Mouse (Mus musculus) liver, embryonic 15.5 days (tissue): ENCODE results near the gene Mab21l1. TPM values are rescaled to one million over a fixed set of nuclear protein-coding genes. Genes with fewer than 3 reads are reported as not detected.

ENCODE experiments used
- ATAC-seq: fragments of 200-750 bp; cut with Nextera tagmentation; 2 replicates; pipeline ENCODE4 v1.8.0; 2017; ENCODE audit warnings: moderate number of reproducible peaks, mild to moderate bottlenecking, moderate library complexity; ENCODE audit not compliant: insufficient read depth
- H3K27ac ChIP-seq: fragments of 300-500 bp; sonication (generic); replicated peaks from 2 replicates; pipeline ENCODE4 v1.5.1; 2015; ENCODE audit warnings: mild to moderate bottlenecking, inconsistent platforms
- H3K27me3 ChIP-seq: fragments of 300-500 bp; sonication (generic); 2 replicates; pipeline ENCODE4 v1.6.1; 2015; ENCODE audit warnings: mild to moderate bottlenecking, inconsistent platforms
- H3K36me3 ChIP-seq: fragments of 300-500 bp; sonication (generic); replicated peaks from 2 replicates; pipeline ENCODE4 v1.6.1; 2015; ENCODE audit warnings: moderate library complexity, mild to moderate bottlenecking, inconsistent platforms
- H3K4me1 ChIP-seq: fragments of 300-500 bp; sonication (generic); replicated peaks from 2 replicates; pipeline ENCODE4 v1.6.1; 2015; ENCODE audit warnings: inconsistent platforms
- H3K4me2 ChIP-seq: fragments of 300-500 bp; sonication (generic); 2 replicates; pipeline ENCODE4 v1.6.1; 2015; ENCODE audit warnings: moderate library complexity, mild to moderate bottlenecking, inconsistent platforms
- H3K4me3 ChIP-seq: fragments of 300-500 bp; sonication (generic); replicated peaks from 2 replicates; pipeline ENCODE4 v1.5.1; 2015; ENCODE audit warnings: mild to moderate bottlenecking, inconsistent platforms
- H3K9ac ChIP-seq: fragments of 300-500 bp; sonication (generic); 2 replicates; pipeline ENCODE4 v1.6.1; 2015; ENCODE audit warnings: moderate library complexity, mild to moderate bottlenecking, inconsistent platforms
- H3K9me3 ChIP-seq: fragments of 300-500 bp; sonication (generic); replicated peaks from 2 replicates; pipeline ENCODE4 v1.6.1; 2016; ENCODE audit warnings: inconsistent platforms
- WGBS: fragments of 180-500 bp; shearing (Covaris S2); methylation state at CpG from one replicate; pipeline ENCODE4 v1.1.7; 2015; ENCODE audit warnings: mixed read lengths; ENCODE audit not compliant: insufficient replicate concordance; 5-methylcytosine and 5-hydroxymethylcytosine counted together
- polyA plus RNA-seq: library from polyadenylated mRNA; unstranded; fragments of >200 nt; fragmentation: Nextera tagmentation; extraction: Ambion mirVana; gene quantifications from 2 replicates; pipeline ENCODE4 v1.2.1, GENCODE M21; 2015

Mab21l1 gene
- 0.15 TPM in 1 of 2 replicates, not detected in the other for polyA plus RNA-seq

- Histone ChIP-seq H3K9ac (no peak within 1 kb of the TSS), H3K36me3 (no peaks in the 10 kb centered on the region), H3K27me3 (peaks cover 80% of the 10 kb centered on the region), H3K9me3 (no peaks in the 10 kb centered on the region), H3K4me3 (peak within 1 kb of the TSS; percentile 29), H3K27ac (no peak within 1 kb of the TSS), H3K4me1 (0 out of 2 replicates have a peak, but pooled peaks cover 9% of the 10 kb centered on the region), H3K4me2 (peak within 1 kb of the TSS; percentile 49)
- WGBS = 3% methylated on average over 16 of the region's 16 CpGs
- no peak for ATAC-seq
These were observed at the start of gene Mab21l1 for GRCm38 (mm10) chr3:55782056-55782687. Mab21l1 (plus strand) TSS chr3:55782510.

GRCm38 (mm10) chr3:55733665-55734064, 48.6 kb upstream of the Mab21l1 start:
- Histone ChIP-seq H3K36me3 (no peaks in the 10 kb centered on the region), H3K9me3 (no peaks in the 10 kb centered on the region), H3K9ac (no peak overlapping the region), H3K4me2 (no peak overlapping the region), H3K4me1 (no peaks in the 10 kb centered on the region), H3K4me3 (no peak overlapping the region), H3K27me3 (no peaks in the 10 kb centered on the region), H3K27ac (no peak overlapping the region)
- no peak for ATAC-seq
- 67% methylated on average over 6 of the region's 6 CpGs for WGBS

GRCm38 (mm10) chr3:55741428-55741827, 40.9 kb upstream of the Mab21l1 start:
- WGBS = 62% methylated on average over 6 of the region's 6 CpGs
- Histone ChIP-seq H3K36me3 (no peaks in the 10 kb centered on the region), H3K27me3 (no peaks in the 10 kb centered on the region), H3K4me3 (no peak overlapping the region), H3K4me2 (no peak overlapping the region), H3K4me1 (no peaks in the 10 kb centered on the region), H3K27ac (no peak overlapping the region), H3K9ac (no peak overlapping the region), H3K9me3 (no peaks in the 10 kb centered on the region)
- no peak for ATAC-seq

- Histone ChIP-seq H3K4me2 (no peak overlapping the region), H3K9ac (no peak overlapping the region), H3K27ac (no peak overlapping the region), H3K36me3 (no peaks in the 10 kb centered on the region), H3K27me3 (no peaks in the 10 kb centered on the region), H3K4me3 (no peak overlapping the region), H3K4me1 (no peaks in the 10 kb centered on the region), H3K9me3 (no peaks in the 10 kb centered on the region)
- WGBS = 55% methylated on average over 5 of the region's 5 CpGs
- no peak for ATAC-seq
These were observed 40.1 kb upstream of the Mab21l1 start for GRCm38 (mm10) chr3:55742218-55742617.

- Histone ChIP-seq H3K27me3 (no peaks in the 10 kb centered on the region), H3K4me3 (no peak overlapping the region), H3K4me1 (no peaks in the 10 kb centered on the region), H3K27ac (no peak overlapping the region), H3K9me3 (no peaks in the 10 kb centered on the region), H3K4me2 (no peak overlapping the region), H3K36me3 (no peaks in the 10 kb centered on the region), H3K9ac (no peak overlapping the region)
- 55% methylated on average over 4 of the region's 4 CpGs for WGBS
- ATAC-seq = no peak
These were observed 39.7 kb upstream of the Mab21l1 start for GRCm38 (mm10) chr3:55742654-55743053.

- H3K27ac ChIP-seq = no peak overlapping the region
- no peak for ATAC-seq
These were observed 38.4 kb upstream of the Mab21l1 start for GRCm38 (mm10) chr3:55743885-55744284.

GRCm38 (mm10) chr3:55750445-55751065, 31.8 kb upstream of the Mab21l1 start:
- H3K36me3 ChIP-seq = no peaks in the 10 kb centered on the region
- H3K9me3 ChIP-seq = no peaks in the 10 kb centered on the region
- no peak for ATAC-seq
- WGBS = 65% methylated on average over 11 of the region's 11 CpGs
- H3K4me1 ChIP-seq = no peaks in the 10 kb centered on the region
- no peak overlapping the region for H3K4me2 ChIP-seq
- H3K4me3 ChIP-seq = no peak overlapping the region
- H3K27me3 ChIP-seq = no peaks in the 10 kb centered on the region
- no peak overlapping the region for H3K27ac ChIP-seq
- H3K9ac ChIP-seq = no peak overlapping the region

More at GRCm38 (mm10) chr3:55743885-55744284, 38.4 kb upstream of the Mab21l1 start:
- H3K4me3 ChIP-seq = no peak overlapping the region
- 38% methylated on average over 5 of the region's 5 CpGs for WGBS
- H3K4me1 ChIP-seq = no peaks in the 10 kb centered on the region
- no peaks in the 10 kb centered on the region for H3K36me3 ChIP-seq
- no peaks in the 10 kb centered on the region for H3K9me3 ChIP-seq
- H3K27me3 ChIP-seq = no peaks in the 10 kb centered on the region
- no peak overlapping the region for H3K4me2 ChIP-seq
- no peak overlapping the region for H3K9ac ChIP-seq

GRCm38 (mm10) chr3:55751363-55751762, 30.9 kb upstream of the Mab21l1 start:
- no peaks in the 10 kb centered on the region for H3K4me1 ChIP-seq
- no peaks in the 10 kb centered on the region for H3K27me3 ChIP-seq
- no peak overlapping the region for H3K4me2 ChIP-seq
- no peak overlapping the region for H3K27ac ChIP-seq
- ATAC-seq = no peak
- H3K36me3 ChIP-seq = no peaks in the 10 kb centered on the region
- no peaks in the 10 kb centered on the region for H3K9me3 ChIP-seq
- 75% methylated on average over 5 of the region's 5 CpGs for WGBS
- no peak overlapping the region for H3K9ac ChIP-seq
- H3K4me3 ChIP-seq = no peak overlapping the region

- H3K4me2 ChIP-seq = no peak overlapping the region
- no peaks in the 10 kb centered on the region for H3K27me3 ChIP-seq
- H3K4me1 ChIP-seq = no peaks in the 10 kb centered on the region
- H3K36me3 ChIP-seq = no peaks in the 10 kb centered on the region
- no peak overlapping the region for H3K27ac ChIP-seq
- WGBS = 52% methylated on average over 4 of the region's 4 CpGs
- no peak for ATAC-seq
- H3K9me3 ChIP-seq = no peaks in the 10 kb centered on the region
- no peak overlapping the region for H3K4me3 ChIP-seq
- H3K9ac ChIP-seq = no peak overlapping the region
These were observed 29.8 kb upstream of the Mab21l1 start for GRCm38 (mm10) chr3:55752558-55752957.

GRCm38 (mm10) chr3:55753872-55754271, 28.4 kb upstream of the Mab21l1 start:
- Histone ChIP-seq H3K27me3 (no peaks in the 10 kb centered on the region), H3K4me1 (no peaks in the 10 kb centered on the region), H3K27ac (no peak overlapping the region), H3K36me3 (no peaks in the 10 kb centered on the region), H3K9ac (no peak overlapping the region), H3K4me2 (no peak overlapping the region), H3K9me3 (no peaks in the 10 kb centered on the region), H3K4me3 (no peak overlapping the region)
- no peak for ATAC-seq
- WGBS = 64% methylated on average over 6 of the region's 6 CpGs

- no peak for ATAC-seq
- Histone ChIP-seq H3K27me3 (no peaks in the 10 kb centered on the region), H3K36me3 (no peaks in the 10 kb centered on the region), H3K4me2 (no peak overlapping the region), H3K4me3 (no peak overlapping the region), H3K27ac (no peak overlapping the region), H3K4me1 (no peaks in the 10 kb centered on the region), H3K9me3 (no peaks in the 10 kb centered on the region), H3K9ac (no peak overlapping the region)
- WGBS = 74% methylated on average over 6 of the region's 6 CpGs
These were observed 27.2 kb upstream of the Mab21l1 start for GRCm38 (mm10) chr3:55754981-55755608.
